In the genomic region with DNA sequence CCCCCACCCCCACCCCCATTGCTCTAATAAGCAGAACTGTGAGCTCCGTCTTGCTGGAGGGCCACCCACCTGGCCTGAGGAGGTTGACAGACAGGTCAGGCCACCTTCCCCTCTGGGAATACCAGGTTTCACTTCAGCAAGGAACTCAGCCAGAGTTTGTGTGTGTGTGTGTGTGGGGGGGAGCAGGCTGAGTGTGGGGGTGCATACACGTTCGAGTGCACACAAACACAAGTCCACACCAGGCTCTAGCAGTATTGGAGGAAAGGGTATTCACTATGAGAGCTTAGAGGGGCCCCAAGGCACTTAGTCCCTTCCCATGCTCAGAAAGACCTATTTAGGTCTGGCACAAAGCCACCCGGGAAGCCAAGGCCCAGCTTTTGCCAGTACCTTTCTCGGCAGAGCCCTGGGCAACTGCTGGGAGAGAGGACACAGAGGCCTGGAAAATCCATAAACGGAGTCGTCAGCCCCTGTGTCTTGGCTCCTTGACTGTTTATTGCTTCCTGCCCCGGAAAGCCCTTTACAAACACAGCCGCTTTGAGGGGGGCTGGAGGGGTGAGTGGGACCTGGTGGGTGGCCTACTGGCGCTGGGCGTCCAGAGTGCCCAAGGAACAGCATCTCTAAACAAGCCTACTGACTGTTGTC, we compare ENCODE assay signal across 8 mouse cellular contexts. TPM values are rescaled to one million over a fixed set of nuclear protein-coding genes. Genes with fewer than 3 reads are reported as not detected.
A peak's percentile ranks its signal among the peaks of the same experiment; 100 is the strongest.
DNase-seq lines count a peak whose midpoint lies in the region; TF ChIP-seq lines count a peak whose summit lies in the region.

No protein-coding gene starts in this region.

- peak overlapping the region; percentile 31; the same call in 1 of the 2 replicates for H3K4me3 ChIP-seq in heart, embryonic 10.5 days
- no peak overlapping the region for H3K4me3 ChIP-seq in kidney, adult 2 months (ENCODE audit: insufficient read depth, low read depth, low read length)

- DNase-seq in spleen, adult 18-20 months, result peak; percentile 30 to 53
- DNase-seq in spleen, adult 12 weeks (ENCODE audit: low spot score), result no peak
- DNase-seq in embryo, embryonic 10.5 days (ENCODE audit: low spot score), result peak; percentile 69
- no peak for DNase-seq in heart, embryonic 10.5 days (ENCODE audit: low spot score)
- peak; percentile 67 for DNase-seq in kidney, adult 2 months
- DNase-seq in lung, postnatal 25 days (ENCODE audit: low spot score), result peak; percentile 72
- peak; percentile 43 for DNase-seq in yolk sac, embryonic 10.5 days (ENCODE audit: low spot score)
- no peak for DNase-seq in thymus, postnatal 10 days (ENCODE audit: low spot score in 2 of 2)

- peak overlapping the region; percentile 89 for H3K27ac ChIP-seq in heart, embryonic 10.5 days
- peak overlapping the region; percentile 76 for H3K27ac ChIP-seq in kidney, adult 2 months (ENCODE audit: insufficient read depth, low read depth, low read length)

- H3K4me1 ChIP-seq in heart, embryonic 10.5 days, result peaks cover 87% of the 10 kb centered on the region
- peaks cover 34% of the 10 kb centered on the region for H3K4me1 ChIP-seq in kidney, adult 2 months (ENCODE audit: control insufficient read depth, insufficient read depth, low read length)

- no peaks in the 10 kb centered on the region for H3K36me3 ChIP-seq in heart, embryonic 10.5 days
- H3K36me3 ChIP-seq in kidney, adult 2 months (ENCODE audit: control insufficient read depth, insufficient read depth, low read length), result no peaks in the 10 kb centered on the region

- H3K9me3 ChIP-seq in heart, embryonic 10.5 days, result no peaks in the 10 kb centered on the region

- 27% methylated on average over 11 of the region's 11 CpGs for WGBS in heart, embryonic 10.5 days
- WGBS in kidney, adult 2 months, result 34% methylated on average over 11 of the region's 11 CpGs

- TF ChIP-seq CTCF in kidney, adult 2 months (conservative IDR thresholded peaks at IDR 0.05; ENCODE audit: insufficient read depth, insufficient read length, low read depth, low read length), result no peak

- H3K27me3 ChIP-seq in heart, embryonic 10.5 days (ENCODE audit: insufficient read depth, poor library complexity, severe bottlenecking), result no peaks in the 10 kb centered on the region
- no peaks in the 10 kb centered on the region for H3K27me3 ChIP-seq in kidney, adult 2 months (replicated peaks; ENCODE audit: control insufficient read depth, insufficient read depth, low read length)

- TF ChIP-seq POLR2A in kidney, adult 2 months (IDR thresholded peaks at IDR 0.05; ENCODE audit: low read depth, low read length), result no peak

RNA-seq across cellular contexts. Expression of gene Cuedc1, which starts 50.9 kb away (rescaled TPM):
- polyA plus RNA-seq in heart, embryonic 10.5 days (2016; fragmentation: Nextera tagmentation; extraction: Ambion mirVana), result 15.1 and 17.9 TPM in 2 replicates
- 16.5 and 18.5 TPM in 2 replicates for polyA plus RNA-seq in kidney, adult 2 months (2012; rRNA removed)

RNA-seq across cellular contexts. Expression of gene Mrps23, which starts 55.4 kb away (rescaled TPM):
- polyA plus RNA-seq in heart, embryonic 10.5 days (2016; fragmentation: Nextera tagmentation; extraction: Ambion mirVana), result 74.6 and 82.3 TPM in 2 replicates
- 53.0 and 61.6 TPM in 2 replicates for polyA plus RNA-seq in kidney, adult 2 months (2012; rRNA removed)

Comparison
In these comparisons a context has a peak if more than half of its experiments do, and no peak if none do; other contexts are left out.
1. DNase-seq: peak in spleen, adult 18-20 months (2 of 2), embryo, embryonic 10.5 days (single experiment), kidney, adult 2 months (single experiment), lung, postnatal 25 days (single experiment) and yolk sac, embryonic 10.5 days (single experiment); none in spleen, adult 12 weeks (single experiment), heart, embryonic 10.5 days (single experiment) and thymus, postnatal 10 days (0 of 2).